Mouse (Mus musculus): ENCODE measurements around the gene BC025920. TPM values are rescaled to one million over a fixed set of nuclear protein-coding genes. Genes with fewer than 3 reads are reported as not detected.

BC025920 gene
- total and polyA plus RNA-seq, 3 experiments = 1.4 to 2.3 (median 1.6) TPM

DNA sequence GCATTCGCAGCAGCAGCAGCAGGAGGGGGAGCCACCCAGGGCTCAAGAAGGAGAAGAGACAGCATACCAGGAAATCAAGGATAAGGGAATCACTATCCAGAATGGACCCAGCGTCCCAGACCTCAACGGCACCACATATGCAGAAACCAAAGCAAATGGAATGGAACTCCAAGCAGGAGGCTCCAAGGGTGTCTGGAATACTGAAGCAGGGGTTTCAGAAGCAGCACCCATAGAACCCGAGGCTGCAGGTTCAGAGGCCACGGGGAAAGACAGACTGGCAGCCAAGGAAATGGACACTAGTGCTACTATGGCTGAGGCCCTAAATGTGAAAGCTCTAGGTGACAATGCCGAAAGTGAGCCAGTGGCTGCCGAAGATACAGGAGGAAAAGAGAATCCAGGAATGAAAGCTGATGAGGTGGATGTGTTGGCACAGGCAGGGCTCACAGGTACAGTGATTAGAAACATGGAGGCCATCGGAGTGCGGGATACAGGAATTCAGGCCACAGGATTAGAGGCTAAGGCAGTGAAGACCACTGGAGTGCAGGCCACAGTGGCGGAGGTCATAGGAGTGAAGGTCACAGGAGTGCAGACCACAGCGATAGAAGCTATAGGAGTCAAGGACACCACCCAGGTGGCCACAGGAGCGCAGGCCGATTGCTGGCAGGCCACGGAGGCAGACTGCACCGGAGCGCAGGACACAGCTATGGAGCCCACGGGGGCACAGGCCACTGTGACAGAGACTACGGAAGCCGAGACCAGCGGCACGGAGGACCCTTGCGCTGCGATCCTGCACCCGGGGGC lies 36.8 kb downstream of the BC025920 start:
- Histone ChIP-seq H3K9me3 (replicated peaks; ENCODE audit: low read length) (no peaks in the 10 kb centered on the region), H3K36me3 (replicated peaks in 1 of 2; ENCODE audit: control insufficient read depth in 1 of 2, insufficient read depth in 1 of 2, low read length in 1 of 2) (no peaks in the 10 kb centered on the region), H3K4me3 (replicated peaks in 1 of 3; ENCODE audit: low read depth in 2 of 3, low read length in 2 of 3, poor library complexity in 1 of 3) (peak overlapping the region; percentile 62 to 82 (median 70)), H3K27ac (ENCODE audit: insufficient read depth, low read depth) (peak overlapping the region; percentile 62), H3K9ac (ENCODE audit: insufficient read depth, low read depth) (peak overlapping the region; percentile 69), H3K4me2 (ENCODE audit: insufficient read depth, low read depth, poor library complexity, severe bottlenecking) (peak overlapping the region; percentile 48), H3K4me1 (ENCODE audit: control insufficient read depth in 1 of 2, insufficient read depth in 2 of 2) (peaks cover 17% of the 10 kb centered on the region in 2 experiments), H3K79me2 (replicated peaks; ENCODE audit: control insufficient read depth, extremely low read depth, insufficient read depth, poor library complexity, severe bottlenecking) (no peaks in the 10 kb centered on the region), H3K27me3 (replicated peaks) (peaks cover 29% of the 10 kb centered on the region)
- in situ Hi-C loops (cut with MboI; ENCODE audit: low pct_ligation_motif_present, low pct_unique_long_range_greater_than_20kb, low sequenced_read_pairs) (no loop called here), dilution Hi-C loops (cut with MboI; ENCODE audit: extremely low pct_ligation_motif_present, extremely low pct_unique_long_range_greater_than_20kb, low sequenced_read_pairs) (no loop called here)
- DNase-seq (ENCODE audit: extremely low read depth) = no peak
- TF ChIP-seq TBP (conservative IDR thresholded peaks at IDR 0.05; ENCODE audit: low read depth, low read length) (no peak), CTCF (conservative IDR thresholded peaks at IDR 0.05 in 1 of 2, IDR thresholded peaks at IDR 0.05 in 1 of 2; ENCODE audit: low read depth in 2 of 2, low read length in 2 of 2) (no peak), MAX (IDR thresholded peaks at IDR 0.05; ENCODE audit: low read length) (no peak), MYC (IDR thresholded peaks at IDR 0.05; ENCODE audit: low read depth, low read length) (no peak), NRF1 (IDR thresholded peaks at IDR 0.05; ENCODE audit: low read depth, low read length) (no peak), TCF12 (IDR thresholded peaks at IDR 0.05; ENCODE audit: low read depth, low read length) (no peak), BHLHE40 (IDR thresholded peaks at IDR 0.05; ENCODE audit: low read depth, low read length) (no peak), E2F4 (IDR thresholded peaks at IDR 0.05; ENCODE audit: insufficient replicate concordance, low read depth, low read length) (no peak), GABPA (IDR thresholded peaks at IDR 0.05; ENCODE audit: insufficient replicate concordance, low read depth, low read length) (no peak)

GRCm38 (mm10) chr10:81643449-81644055 lies 37.5 kb downstream of the BC025920 start:
- Histone ChIP-seq H3K36me3 (replicated peaks in 1 of 2; ENCODE audit: control insufficient read depth in 1 of 2, insufficient read depth in 1 of 2, low read length in 1 of 2) (no peaks in the 10 kb centered on the region), H3K79me2 (replicated peaks; ENCODE audit: control insufficient read depth, extremely low read depth, insufficient read depth, poor library complexity, severe bottlenecking) (no peaks in the 10 kb centered on the region), H3K4me3 (replicated peaks in 1 of 3; ENCODE audit: low read depth in 2 of 3, low read length in 2 of 3, poor library complexity in 1 of 3) (peak overlapping the region; percentile 62 to 82 (median 70)), H3K27me3 (replicated peaks) (peaks cover 22% of the 10 kb centered on the region), H3K4me2 (ENCODE audit: insufficient read depth, low read depth, poor library complexity, severe bottlenecking) (peak overlapping the region; percentile 63), H3K9ac (ENCODE audit: insufficient read depth, low read depth) (peak overlapping the region; percentile 69), H3K4me1 (ENCODE audit: control insufficient read depth in 1 of 2, insufficient read depth in 2 of 2) (peaks cover 17 to 21% of the 10 kb centered on the region in 2 experiments), H3K27ac (ENCODE audit: insufficient read depth, low read depth) (peak overlapping the region; percentile 62), H3K9me3 (replicated peaks; ENCODE audit: low read length) (no peaks in the 10 kb centered on the region)
- in situ Hi-C loops (cut with MboI; ENCODE audit: low pct_ligation_motif_present, low pct_unique_long_range_greater_than_20kb, low sequenced_read_pairs) (no loop called here), dilution Hi-C loops (cut with MboI; ENCODE audit: extremely low pct_ligation_motif_present, extremely low pct_unique_long_range_greater_than_20kb, low sequenced_read_pairs) (no loop called here)
- DNase-seq (ENCODE audit: extremely low read depth) = peak; percentile 91
- TF ChIP-seq RCOR1 (conservative IDR thresholded peaks at IDR 0.05; ENCODE audit: low read depth, low read length) (no peak), USF1 (IDR thresholded peaks at IDR 0.05; ENCODE audit: low read depth, low read length) (peak; percentile 97), USF2 (conservative IDR thresholded peaks at IDR 0.05; ENCODE audit: low read depth, low read length) (peak; percentile 92), IRF4 (IDR thresholded peaks at IDR 0.05; ENCODE audit: low read depth, low read length) (no peak), MEF2A (IDR thresholded peaks at IDR 0.05; ENCODE audit: borderline replicate concordance, low read depth, low read length) (no peak), POLR2AphosphoS2 (IDR thresholded peaks at IDR 0.05; ENCODE audit: low read depth, low read length) (no peak), NELFE (IDR thresholded peaks at IDR 0.05; ENCODE audit: low read depth, low read length) (peak; percentile 88), MAFK (IDR thresholded peaks at IDR 0.05; ENCODE audit: insufficient replicate concordance, low read length) (no peak), RAD21 (IDR thresholded peaks at IDR 0.05; ENCODE audit: low read depth, low read length) (no peak; the same call in none of the 2 replicates), KAT2A (IDR thresholded peaks at IDR 0.05; ENCODE audit: insufficient replicate concordance, low read length) (0 out of 2 replicates have a peak, but pooled peaks have one; percentile 27), PAX5 (IDR thresholded peaks at IDR 0.05; ENCODE audit: low read length) (no peak), BHLHE40 (IDR thresholded peaks at IDR 0.05; ENCODE audit: low read depth, low read length) (peak; percentile 94), SMC3 (IDR thresholded peaks at IDR 0.05; ENCODE audit: low read depth, low read length) (peak; percentile 19), ZKSCAN1 (IDR thresholded peaks at IDR 0.05; ENCODE audit: borderline replicate concordance, low read depth, low read length) (no peak), JUND (conservative IDR thresholded peaks at IDR 0.05; ENCODE audit: low read depth, low read length) (no peak), MXI1 (IDR thresholded peaks at IDR 0.05; ENCODE audit: low read depth, low read length) (peak; percentile 82), POLR2A (IDR thresholded peaks at IDR 0.05; ENCODE audit: low read depth, low read length) (peak; percentile 87), JUN (IDR thresholded peaks at IDR 0.05; ENCODE audit: insufficient read depth, low read depth, low read length) (no peak), ZNF384 (IDR thresholded peaks at IDR 0.05; ENCODE audit: low read depth, low read length) (no peak), TCF12 (IDR thresholded peaks at IDR 0.05; ENCODE audit: low read depth, low read length) (peak; percentile 75), MAX (IDR thresholded peaks at IDR 0.05; ENCODE audit: low read length) (peak; percentile 99), CTCF (conservative IDR thresholded peaks at IDR 0.05 in 1 of 2, IDR thresholded peaks at IDR 0.05 in 1 of 2; ENCODE audit: low read depth in 2 of 2, low read length in 2 of 2) (peak in 1 of 2 experiments; percentile 55; a peak in 2 of 4 replicates), NRF1 (IDR thresholded peaks at IDR 0.05; ENCODE audit: low read depth, low read length) (peak; percentile 99), CHD2 (IDR thresholded peaks at IDR 0.05; ENCODE audit: low read length) (no peak), EP300 (IDR thresholded peaks at IDR 0.05; ENCODE audit: low read length) (no peak), ZMIZ1 (IDR thresholded peaks at IDR 0.05; ENCODE audit: low read depth, low read length) (peak; percentile 89)

Data from CH12.LX (cell line).